Comparison of ENCODE assay signal across 8 mouse cellular contexts in genomic region chr14:61757086-61757822, GRCm38 (mm10).
DNase-seq lines count a peak whose midpoint lies in the region; ATAC-seq and TF ChIP-seq lines count a peak whose summit lies in the region.

No protein-coding gene starts in this region.

- no peak overlapping the region for H3K9ac ChIP-seq in embryonic facial prominence, embryonic 12.5 days
- H3K9ac ChIP-seq in intestine, postnatal 0 days (ENCODE audit: low read depth, low read length): no peak overlapping the region

- no peaks in the 10 kb centered on the region for H3K27me3 ChIP-seq in embryonic facial prominence, embryonic 12.5 days
- H3K27me3 ChIP-seq in intestine, postnatal 0 days (replicated peaks; ENCODE audit: control insufficient read depth, insufficient read depth, low read length): no peaks in the 10 kb centered on the region

- no peak for TF ChIP-seq CTCF in intestine, postnatal 0 days (IDR thresholded peaks at IDR 0.05; ENCODE audit: low read depth)

- 0 out of 2 replicates have a peak, but pooled peaks have one; percentile 72 for ATAC-seq in embryonic facial prominence, embryonic 12.5 days (ENCODE audit: insufficient number of reproducible peaks, insufficient read depth, low FRiP score, low TSS enrichment)
- ATAC-seq in intestine, postnatal 0 days: no peak

- intact Hi-C loops in left cerebral cortex, postnatal 10 days (cut with DNase I): no loop called here

- no peaks in the 10 kb centered on the region for H3K36me3 ChIP-seq in embryonic facial prominence, embryonic 12.5 days
- H3K36me3 ChIP-seq in intestine, postnatal 0 days (ENCODE audit: control insufficient read depth, insufficient read depth): no peaks in the 10 kb centered on the region

- H3K4me2 ChIP-seq in embryonic facial prominence, embryonic 12.5 days (replicated peaks): peak overlapping the region; percentile 47
- peak overlapping the region; percentile 57 for H3K4me2 ChIP-seq in intestine, postnatal 0 days (replicated peaks; ENCODE audit: low read depth)

- H3K4me3 ChIP-seq in embryonic facial prominence, embryonic 12.5 days: peak overlapping the region; percentile 14; the same call in 1 of the 2 replicates
- H3K4me3 ChIP-seq in intestine, postnatal 0 days (ENCODE audit: low read depth, low read length): no peak overlapping the region; the same call in 1 of the 2 replicates

- H3K9me3 ChIP-seq in embryonic facial prominence, embryonic 12.5 days: no peaks in the 10 kb centered on the region
- no peaks in the 10 kb centered on the region for H3K9me3 ChIP-seq in intestine, postnatal 0 days (ENCODE audit: control insufficient read depth)

- H3K4me1 ChIP-seq in embryonic facial prominence, embryonic 12.5 days: peaks cover 9% of the 10 kb centered on the region
- H3K4me1 ChIP-seq in intestine, postnatal 0 days (replicated peaks; ENCODE audit: control insufficient read depth, insufficient read depth, low read length): no peaks in the 10 kb centered on the region

- WGBS in embryonic facial prominence, embryonic 12.5 days: 4% methylated on average over 14 of the region's 15 CpGs
- WGBS in intestine, postnatal 0 days: 11% methylated on average over 14 of the region's 15 CpGs

- H3K27ac ChIP-seq in embryonic facial prominence, embryonic 12.5 days: peak overlapping the region; percentile 46; the same call in 1 of the 2 replicates
- no peak overlapping the region for H3K27ac ChIP-seq in intestine, postnatal 0 days (ENCODE audit: low read depth, low read length)

- DNase-seq in adrenal gland, postnatal 4 days (ENCODE audit: low spot score in 2 of 2): peak; percentile 9 to 30
- peak; percentile 99 for DNase-seq in heart, adult 11 months
- DNase-seq in left cerebral cortex, postnatal 10 days (ENCODE audit: extremely low spot score in 1 of 2, low spot score in 2 of 2): peak; percentile 48 to 87
- peak; percentile 72 to 81 for DNase-seq in lung, postnatal 4 days
- peak; percentile 79 to 86 for DNase-seq in right cerebral cortex, postnatal 10 days (ENCODE audit: low spot score in 2 of 2)
- no peak for DNase-seq in T-cell, adult 2 months (ENCODE audit: low spot score)
